Mouse (Mus musculus): ENCODE data around the gene Tomm7.
A peak's percentile ranks its signal among the peaks of the same experiment; 100 is the strongest.
"Not testable (repeated sequence)": the region's sequence is repeated elsewhere in the genome, so short reads cannot be mapped to it uniquely, and the experiment has no call there.

Tomm7 gene

DNA sequence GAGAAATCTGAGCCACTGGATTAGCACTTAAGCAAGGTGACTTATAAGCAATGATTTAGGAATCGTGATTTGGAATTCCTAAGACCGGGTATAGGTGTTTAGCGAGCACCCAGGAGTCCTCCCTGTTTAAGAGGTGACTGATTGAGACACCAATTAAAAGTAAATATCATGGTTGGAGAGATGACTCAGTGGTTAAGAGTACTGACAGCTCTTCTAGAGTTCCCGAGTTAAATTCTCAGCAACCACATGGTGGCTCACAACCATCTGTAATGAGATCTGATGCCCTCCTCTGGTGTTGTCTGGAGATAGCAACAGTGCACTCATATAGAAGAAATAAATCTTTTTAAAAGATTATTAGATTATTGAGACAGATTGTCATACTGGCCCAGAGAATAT, 7.2 kb upstream of the Tomm7 start:
- not testable (repeated sequence) for DNase-seq

- peak; percentile 83 for DNase-seq
Observed at GRCm38 (mm10) chr5:23850345-23851159, 6.6 kb upstream of the Tomm7 start.

DNA sequence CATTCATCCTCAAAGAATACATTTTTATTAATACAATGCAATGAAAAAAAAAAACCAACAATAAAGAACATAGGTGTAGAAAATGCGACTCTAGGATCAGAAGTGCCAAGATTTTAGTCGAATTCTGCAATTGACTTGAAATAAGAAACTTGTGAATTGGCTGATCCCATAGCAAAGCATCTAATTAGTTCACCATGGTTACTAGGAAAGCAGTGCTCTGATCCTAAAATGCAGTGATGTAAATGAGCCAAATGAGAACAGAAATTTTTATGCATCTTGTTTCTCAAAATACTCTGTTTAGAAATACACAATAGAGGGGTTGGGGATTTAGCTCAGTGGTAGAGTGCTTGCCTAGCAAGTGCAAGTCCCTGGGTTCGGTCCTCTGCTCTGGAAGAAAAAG, 1.2 kb upstream of the Tomm7 start:
- DNase-seq: no peak

GRCm38 (mm10) chr5:23844531-23844841, 525 bp upstream of the Tomm7 start:
- DNase-seq: no peak

DNA sequence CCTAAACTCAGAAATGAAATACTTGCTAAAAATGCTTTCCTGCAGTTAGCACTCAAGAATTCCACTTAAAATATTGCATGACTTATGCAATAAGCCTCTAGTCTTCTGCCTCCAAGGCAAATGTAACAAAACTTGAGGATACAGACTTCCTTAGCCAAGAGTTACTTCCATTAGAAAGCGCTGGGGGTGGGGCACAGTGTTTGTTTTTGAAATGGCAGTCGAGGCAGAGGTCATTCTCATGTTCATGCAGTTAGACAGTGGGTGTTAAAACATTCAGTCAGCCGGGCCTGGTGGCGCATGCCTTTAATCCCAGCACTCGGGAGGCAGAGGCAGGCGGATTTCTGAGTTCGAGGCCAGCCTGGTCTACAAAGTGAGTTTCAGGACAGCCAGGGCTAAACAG, 5.8 kb downstream of the Tomm7 start:
- no peak for DNase-seq

DNA sequence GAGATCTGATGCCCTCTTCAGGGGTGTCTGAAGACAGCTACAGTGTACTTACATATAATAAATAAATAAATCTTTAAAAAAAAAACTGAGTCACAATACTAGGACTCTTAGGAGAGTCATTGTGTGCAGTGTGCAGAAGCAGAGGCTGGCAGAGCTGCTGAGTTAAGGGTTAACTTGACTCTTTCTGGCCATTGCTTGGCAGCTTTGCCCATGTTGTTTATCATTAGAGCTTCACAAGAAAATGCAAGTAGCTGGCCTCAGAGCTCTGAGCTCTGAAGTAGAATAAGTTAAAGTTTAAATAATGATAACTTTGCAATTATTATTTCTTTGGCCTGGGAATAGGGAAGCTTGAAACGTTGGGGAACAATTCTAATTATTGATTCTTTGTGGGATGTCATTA, 8.3 kb downstream of the Tomm7 start:
- not testable (repeated sequence) for DNase-seq

GRCm38 (mm10) chr5:23830897-23831752, 12.8 kb downstream of the Tomm7 start:
- peak; percentile 30 for DNase-seq

DNA sequence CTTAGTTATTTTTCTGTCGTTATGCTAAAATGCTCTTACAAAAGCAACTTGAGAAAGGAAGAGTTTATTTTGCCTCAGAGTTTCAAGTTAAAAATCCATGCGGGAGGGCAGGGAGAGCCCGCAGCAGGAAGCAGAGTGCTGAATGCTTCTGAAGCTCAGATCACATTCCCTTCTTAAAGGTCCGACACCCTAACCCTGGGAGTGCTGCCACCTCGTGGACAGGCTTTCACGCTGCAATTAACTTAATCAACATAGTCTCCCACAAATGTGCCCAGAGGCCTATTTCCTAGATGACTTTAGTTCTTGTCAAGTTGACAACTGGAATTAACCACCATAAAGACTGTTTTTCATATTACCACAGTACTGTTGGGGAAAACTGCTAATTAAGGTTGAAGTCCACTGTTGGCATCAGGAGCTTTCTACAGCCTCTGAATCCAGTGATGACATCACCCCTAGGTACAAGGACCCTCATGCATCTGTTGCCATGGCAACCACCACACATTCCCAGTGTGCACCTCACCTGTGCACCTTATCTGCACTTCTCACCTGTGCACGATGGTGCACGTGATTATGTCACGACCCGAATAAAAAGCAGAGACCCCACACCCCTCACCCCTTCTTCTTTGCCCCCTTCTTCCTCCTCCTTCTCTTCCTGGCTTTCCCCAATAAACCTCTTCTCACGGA, 17.5 kb downstream of the Tomm7 start:
- DNase-seq: no peak

DNA sequence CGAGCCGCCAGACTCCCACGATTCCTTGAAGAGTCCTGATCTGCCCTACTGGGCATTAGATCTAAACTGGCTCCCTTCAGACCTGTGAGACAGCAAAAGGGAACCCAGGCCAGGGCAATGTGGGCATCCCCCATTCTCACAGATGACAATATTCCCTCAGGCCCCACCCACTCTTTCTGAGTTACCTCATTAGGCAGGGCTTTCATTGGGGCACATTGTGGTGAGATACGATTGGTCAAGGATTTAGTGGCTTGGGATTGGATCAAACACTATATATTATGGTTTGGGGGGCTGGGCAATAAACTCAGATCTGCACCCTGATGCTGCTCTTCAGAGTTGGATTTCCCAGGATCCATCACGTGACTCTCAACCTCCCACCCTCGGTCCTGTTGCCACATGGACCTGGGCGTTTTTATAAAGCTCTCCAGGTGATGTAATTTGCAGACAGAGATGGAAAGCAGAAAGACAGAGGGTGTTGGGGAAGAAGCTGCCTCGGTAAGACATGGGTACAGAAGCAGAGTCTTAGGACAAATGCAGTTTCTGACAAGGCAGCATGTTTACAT, 19.7 kb downstream of the Tomm7 start:
- DNase-seq: no peak

DNA sequence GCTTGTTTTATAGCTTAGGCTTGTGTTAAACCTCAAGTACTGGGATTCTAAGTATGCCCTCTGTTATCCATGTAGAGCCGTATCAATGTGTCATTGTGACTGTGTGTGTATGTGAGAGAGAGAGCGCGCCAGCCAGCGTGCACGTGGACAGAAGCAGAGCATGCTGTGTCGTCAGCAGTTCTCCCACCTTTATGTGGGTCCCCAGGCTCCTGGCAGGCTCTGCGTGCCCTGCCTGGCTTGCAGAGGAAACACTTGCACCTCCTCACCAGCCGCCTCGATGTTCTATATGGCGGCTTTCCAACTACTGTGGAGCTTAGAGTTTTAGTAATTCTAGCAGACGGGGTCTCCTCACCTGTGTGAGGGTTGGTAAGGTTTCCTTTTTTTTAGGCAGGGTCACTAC, 21.7 kb downstream of the Tomm7 start:
- no peak for DNase-seq

DNA sequence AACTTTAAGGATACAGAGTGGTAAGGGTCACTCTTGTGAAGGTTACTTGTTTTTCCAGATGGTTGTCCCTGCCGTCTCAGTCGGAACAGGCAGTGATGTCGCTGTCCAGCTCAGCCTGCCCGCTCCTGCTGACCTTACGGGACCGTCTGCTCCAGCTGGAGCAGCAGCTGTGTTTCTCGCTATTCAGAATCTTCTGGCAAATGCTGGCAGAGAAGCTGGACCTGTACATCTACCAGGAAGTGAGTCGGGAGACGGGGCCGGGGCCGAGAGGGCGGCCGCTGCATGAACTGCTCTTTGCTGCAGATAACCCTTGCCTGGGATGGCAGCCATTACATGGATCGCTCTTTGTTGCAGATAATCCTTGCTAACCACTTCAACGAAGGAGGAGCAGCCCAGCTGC, 27.3 kb downstream of the Tomm7 start:
- no peak for DNase-seq

- no peak for DNase-seq
Observed at GRCm38 (mm10) chr5:23814841-23815240, 29.1 kb downstream of the Tomm7 start.

- no peak for DNase-seq
Observed at GRCm38 (mm10) chr5:23792726-23793125, 51.2 kb downstream of the Tomm7 start.

- no peak for DNase-seq
Observed at GRCm38 (mm10) chr5:23789078-23789612, 54.8 kb downstream of the Tomm7 start.
